Mouse (Mus musculus) heart, embryonic 10.5 days (tissue): ENCODE results near the gene Tbc1d14. TPM values are rescaled to one million over a fixed set of nuclear protein-coding genes. Genes with fewer than 3 reads are reported as not detected.

Experiments
- DNase-seq: peaks from one replicate; pipeline ENCODE4 v3.0.0-alpha.2; 2017; ENCODE audit warnings: low spot score
- H3K27ac ChIP-seq: fragments of 300-500 bp; sonication (generic); 2 replicates; pipeline ENCODE4 v1.5.1; 2016; ENCODE audit warnings: mild to moderate bottlenecking
- H3K27me3 ChIP-seq: fragments of 300-500 bp; sonication (generic); 2 replicates; pipeline ENCODE4 v1.6.1; 2016; ENCODE audit warnings: mild to moderate bottlenecking; ENCODE audit not compliant: poor library complexity, insufficient read depth, severe bottlenecking
- H3K36me3 ChIP-seq: fragments of 300-500 bp; sonication (generic); 2 replicates; pipeline ENCODE4 v1.6.1; 2016; ENCODE audit warnings: mild to moderate bottlenecking, moderate library complexity
- H3K4me1 ChIP-seq: fragments of 300-500 bp; sonication (generic); 2 replicates; pipeline ENCODE4 v1.6.1; 2016; ENCODE audit warnings: mild to moderate bottlenecking
- H3K4me3 ChIP-seq: fragments of 300-500 bp; sonication (generic); 2 replicates; pipeline ENCODE4 v1.5.1; 2016; ENCODE audit warnings: mild to moderate bottlenecking, moderate library complexity
- H3K9me3 ChIP-seq: fragments of 300-500 bp; sonication (generic); 2 replicates; pipeline ENCODE4 v1.6.1; 2016; ENCODE audit warnings: mild to moderate bottlenecking, moderate library complexity
- WGBS: fragments of 180-500 bp; shearing (Covaris S2); methylation state at CpG from one replicate; pipeline ENCODE4 v1.1.7; 2016; 5-methylcytosine and 5-hydroxymethylcytosine counted together
- polyA plus RNA-seq: library from polyadenylated mRNA; unstranded; fragments of >200 nt; fragmentation: Nextera tagmentation; extraction: Ambion mirVana; gene quantifications from 2 replicates; pipeline ENCODE4 v1.2.1, GENCODE M21; 2016

Tbc1d14 gene
- polyA plus RNA-seq, 1 experiment from 2014 or later, result 26.8 TPM

DNA sequence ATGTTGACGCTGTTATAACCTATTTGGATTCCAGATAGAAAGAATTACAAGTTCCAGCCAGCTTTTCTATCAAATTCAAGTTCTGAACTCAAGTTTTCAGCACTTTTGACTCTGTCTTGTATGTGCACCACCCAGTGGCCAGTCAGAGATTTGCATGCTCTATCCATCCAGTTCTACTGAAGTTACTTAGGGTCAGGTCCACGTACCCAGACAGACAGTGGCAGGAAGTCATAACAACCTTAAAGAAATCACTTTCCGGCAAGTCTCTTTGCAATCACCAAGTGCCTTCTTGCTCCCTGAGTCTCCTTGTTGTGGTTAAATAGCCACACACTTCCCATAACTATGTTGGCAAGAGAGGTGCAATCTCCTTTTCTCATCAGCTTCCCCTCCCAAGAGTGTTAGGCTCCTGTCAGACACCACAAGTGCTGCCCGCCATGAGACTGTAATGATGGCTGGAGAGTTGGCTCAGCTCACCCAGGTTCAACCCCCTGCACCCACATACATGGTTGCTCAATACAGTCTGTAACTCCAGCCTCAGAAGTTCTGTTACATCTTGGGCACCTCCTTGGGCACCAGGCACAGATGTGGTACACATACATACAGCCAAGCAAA lies 54.4 kb downstream of the Tbc1d14 start:
- H3K4me3 ChIP-seq, result no peak overlapping the region
- no peak for DNase-seq
- no peaks in the 10 kb centered on the region; the same call in 1 of the 2 replicates for H3K36me3 ChIP-seq
- H3K4me1 ChIP-seq, result peaks cover 6% of the 10 kb centered on the region; the same call in 1 of the 2 replicates
- WGBS, result 31% methylated on average over 4 of the region's 4 CpGs
- no peaks in the 10 kb centered on the region for H3K9me3 ChIP-seq
- H3K27ac ChIP-seq, result no peak overlapping the region
- no peaks in the 10 kb centered on the region for H3K27me3 ChIP-seq

DNA sequence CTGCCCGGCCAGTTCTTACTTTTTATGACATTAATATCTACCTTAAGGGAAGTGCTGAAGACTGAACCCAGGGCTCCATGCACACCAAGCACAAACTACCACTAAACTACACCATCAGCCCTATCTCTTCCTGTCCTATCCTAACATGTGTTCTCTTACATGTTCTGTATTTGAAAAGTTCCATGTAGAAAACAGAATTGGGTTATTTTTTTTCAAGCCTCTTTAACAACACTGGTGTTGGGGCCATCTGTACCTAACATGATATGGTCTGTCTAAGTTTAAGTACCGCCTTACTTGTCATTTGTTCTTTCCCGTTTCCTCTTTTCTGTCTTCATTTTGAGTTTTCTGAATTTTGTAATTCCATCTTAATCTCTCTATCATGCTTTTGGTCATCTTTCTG lies 56.7 kb downstream of the Tbc1d14 start:
- Histone ChIP-seq H3K4me3 (no peak overlapping the region), H3K9me3 (no peaks in the 10 kb centered on the region), H3K36me3 (no peaks in the 10 kb centered on the region; the same call in 1 of the 2 replicates), H3K4me1 (peaks cover 6% of the 10 kb centered on the region; the same call in 1 of the 2 replicates), H3K27ac (no peak overlapping the region), H3K27me3 (no peaks in the 10 kb centered on the region)
- DNase-seq, result no peak
- WGBS, result 85% methylated on average over 3 of the region's 3 CpGs

- Histone ChIP-seq H3K9me3 (no peaks in the 10 kb centered on the region), H3K27ac (no peak overlapping the region), H3K4me1 (peaks cover 9% of the 10 kb centered on the region), H3K36me3 (no peaks in the 10 kb centered on the region; the same call in 1 of the 2 replicates), H3K4me3 (no peak overlapping the region), H3K27me3 (no peaks in the 10 kb centered on the region)
- DNase-seq, result no peak
- WGBS, result 74% methylated on average over 6 of the region's 6 CpGs
Measured at GRCm38 (mm10) chr5:36535438-36536176, 57.5 kb downstream of the Tbc1d14 start.

DNA sequence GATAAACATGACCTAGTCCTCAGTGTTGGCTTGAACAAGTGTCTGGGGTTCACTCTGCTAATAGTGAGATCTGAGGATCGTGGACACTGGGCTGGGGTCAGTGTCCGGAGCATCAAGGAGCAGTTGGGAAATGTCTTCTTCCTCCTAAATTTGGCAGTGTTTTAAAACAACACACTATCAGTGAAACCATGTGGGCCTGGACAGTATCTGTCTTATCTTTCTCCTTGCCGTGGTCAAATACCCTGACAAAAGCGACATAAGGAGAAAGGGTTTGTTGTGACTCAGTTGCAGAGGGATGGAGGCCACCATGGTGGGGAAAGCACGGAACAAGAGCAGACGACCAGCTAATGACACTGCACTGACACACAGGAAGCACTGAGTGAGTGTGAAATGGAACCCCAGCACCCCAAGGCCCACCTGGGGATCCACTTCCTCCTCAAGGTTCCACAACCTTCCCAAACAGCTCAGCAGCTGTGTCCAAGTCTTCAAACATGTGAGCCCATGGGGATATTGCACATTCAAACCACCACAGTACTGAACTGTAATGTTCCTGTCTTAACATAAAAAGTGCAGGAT lies 58.5 kb downstream of the Tbc1d14 start:
- H3K27me3 ChIP-seq, result no peaks in the 10 kb centered on the region
- H3K36me3 ChIP-seq, result no peaks in the 10 kb centered on the region; the same call in 1 of the 2 replicates
- 34% methylated on average over 6 of the region's 6 CpGs for WGBS
- peaks cover 17% of the 10 kb centered on the region for H3K4me1 ChIP-seq
- no peak overlapping the region for H3K4me3 ChIP-seq
- no peak overlapping the region for H3K27ac ChIP-seq
- no peak for DNase-seq
- no peaks in the 10 kb centered on the region for H3K9me3 ChIP-seq

GRCm38 (mm10) chr5:36530129-36530751 lies 62.8 kb downstream of the Tbc1d14 start:
- peak overlapping the region; percentile 83 for H3K4me3 ChIP-seq
- under 1% methylated on average over 28 of the region's 28 CpGs for WGBS
- no peaks in the 10 kb centered on the region for H3K9me3 ChIP-seq
- H3K27me3 ChIP-seq, result no peaks in the 10 kb centered on the region
- DNase-seq, result peak; percentile 98
- H3K36me3 ChIP-seq, result no peaks in the 10 kb centered on the region
- H3K27ac ChIP-seq, result peak overlapping the region; percentile 90
- H3K4me1 ChIP-seq, result peaks cover 39% of the 10 kb centered on the region

DNA sequence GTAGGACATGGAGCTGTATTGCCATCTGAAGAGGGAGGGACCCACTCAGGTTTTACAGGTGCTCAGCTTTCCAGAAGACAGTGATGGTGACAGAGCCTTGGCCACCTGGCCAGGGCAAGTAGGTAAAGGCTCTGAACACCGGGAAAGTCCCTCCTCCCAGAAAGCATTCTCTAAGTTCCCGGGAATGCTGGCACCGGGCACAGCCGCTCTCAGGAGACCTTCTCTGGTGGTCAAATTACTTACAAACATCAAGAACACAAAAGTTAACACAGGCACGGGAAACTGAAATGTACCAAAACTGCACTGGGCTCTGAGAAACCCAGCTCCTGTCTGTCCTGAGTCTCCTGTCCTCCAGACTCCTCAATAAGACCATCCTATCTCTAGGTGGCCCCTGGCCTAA lies 63.4 kb downstream of the Tbc1d14 start:
- 8% methylated on average over 5 of the region's 5 CpGs for WGBS
- Histone ChIP-seq H3K4me1 (peaks cover 38% of the 10 kb centered on the region), H3K36me3 (peaks cover 4% of the 10 kb centered on the region), H3K27ac (peak overlapping the region; percentile 90), H3K4me3 (peak overlapping the region; percentile 83), H3K9me3 (no peaks in the 10 kb centered on the region), H3K27me3 (no peaks in the 10 kb centered on the region)
- DNase-seq, result no peak

- H3K4me1 ChIP-seq, result peaks cover 39% of the 10 kb centered on the region
- whole genome bisulfite sequencing, result 85% methylated on average over 2 of the region's 2 CpGs
- H3K4me3 ChIP-seq, result no peak overlapping the region
- H3K27ac ChIP-seq, result no peak overlapping the region
- H3K27me3 ChIP-seq, result no peaks in the 10 kb centered on the region
- H3K9me3 ChIP-seq, result no peaks in the 10 kb centered on the region
- DNase-seq, result no peak
- peaks cover 19% of the 10 kb centered on the region for H3K36me3 ChIP-seq
Measured at GRCm38 (mm10) chr5:36526921-36527320, 66.2 kb downstream of the Tbc1d14 start.

DNA sequence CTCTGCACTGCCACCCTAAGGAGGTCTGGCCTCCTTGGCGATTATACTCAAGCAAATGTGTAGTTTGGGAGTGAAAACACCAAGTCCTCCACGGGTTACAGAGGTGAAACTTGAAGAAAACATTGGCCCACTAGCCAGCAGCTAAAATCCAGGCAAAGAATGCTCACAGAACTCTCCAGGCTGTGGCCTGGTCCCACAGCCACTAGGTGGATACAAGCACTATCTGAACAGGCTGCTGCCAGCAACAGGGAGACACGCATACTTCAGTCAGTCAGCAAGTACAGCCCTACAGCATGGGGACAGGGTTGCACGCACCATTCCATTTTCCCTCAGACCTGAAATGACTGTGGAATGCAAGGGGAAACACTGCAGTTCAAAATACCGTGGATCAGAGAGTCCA lies 66.8 kb downstream of the Tbc1d14 start:
- H3K4me1 ChIP-seq, result peaks cover 39% of the 10 kb centered on the region
- no peak overlapping the region for H3K4me3 ChIP-seq
- DNase-seq, result peak; percentile 80
- H3K27me3 ChIP-seq, result no peaks in the 10 kb centered on the region
- H3K27ac ChIP-seq, result no peak overlapping the region
- peaks cover 24% of the 10 kb centered on the region for H3K36me3 ChIP-seq
- H3K9me3 ChIP-seq, result no peaks in the 10 kb centered on the region
- WGBS, result 70% methylated on average over 5 of the region's 5 CpGs

DNA sequence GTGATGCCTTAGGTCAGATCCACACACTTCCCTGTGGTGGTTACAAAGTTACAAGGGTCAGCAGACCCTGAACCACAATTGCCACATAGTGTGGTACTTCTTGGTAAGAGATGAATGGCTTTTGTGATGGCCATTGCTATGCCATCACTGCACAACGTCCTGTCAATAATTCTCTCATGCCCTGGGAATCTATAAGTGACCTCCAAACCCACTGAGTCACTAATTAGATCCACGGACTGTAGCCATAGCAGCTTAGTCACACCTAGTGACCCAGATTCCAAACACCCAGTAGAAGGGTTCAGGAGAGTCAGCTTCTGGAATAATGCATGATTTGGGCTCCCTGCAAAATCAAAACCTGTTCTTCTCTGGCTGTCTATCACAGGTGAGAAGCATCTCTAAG lies 67.9 kb downstream of the Tbc1d14 start:
- no peak overlapping the region for H3K4me3 ChIP-seq
- H3K4me1 ChIP-seq, result peaks cover 34% of the 10 kb centered on the region
- WGBS, result 74% methylated on average over 2 of the region's 2 CpGs
- H3K36me3 ChIP-seq, result peaks cover 35% of the 10 kb centered on the region
- H3K27ac ChIP-seq, result no peak overlapping the region
- H3K9me3 ChIP-seq, result no peaks in the 10 kb centered on the region
- H3K27me3 ChIP-seq, result no peaks in the 10 kb centered on the region
- no peak for DNase-seq

DNA sequence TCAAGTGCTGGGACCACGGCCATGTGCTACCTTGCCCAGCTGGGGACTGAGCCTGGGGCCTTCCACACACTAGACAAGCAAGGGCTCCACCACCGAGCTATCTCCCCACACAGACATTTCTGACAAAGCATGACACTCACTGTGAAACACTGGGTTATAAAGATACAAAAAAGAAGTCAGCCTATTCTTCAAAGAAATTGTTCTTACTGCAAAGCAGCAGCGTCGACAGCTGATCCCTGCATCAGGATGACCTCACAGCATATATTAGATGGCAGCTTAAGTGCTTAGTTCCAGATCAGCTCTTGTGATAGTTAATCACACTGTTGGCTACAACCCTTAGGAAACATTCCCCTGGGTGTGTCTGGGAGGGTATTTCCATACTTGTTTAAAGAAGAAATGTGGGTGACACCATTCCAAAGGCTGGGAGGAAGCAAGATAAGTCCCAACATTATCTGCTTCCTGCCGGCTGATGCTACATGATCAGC lies 69.8 kb downstream of the Tbc1d14 start:
- 51% methylated on average over 5 of the region's 5 CpGs for WGBS
- Histone ChIP-seq H3K4me1 (peaks cover 16% of the 10 kb centered on the region), H3K36me3 (peaks cover 54% of the 10 kb centered on the region), H3K27ac (no peak overlapping the region), H3K4me3 (no peak overlapping the region), H3K27me3 (no peaks in the 10 kb centered on the region), H3K9me3 (no peaks in the 10 kb centered on the region)
- no peak for DNase-seq

GRCm38 (mm10) chr5:36522782-36523181 lies 70.3 kb downstream of the Tbc1d14 start:
- 65% methylated on average over 2 of the region's 2 CpGs for WGBS
- Histone ChIP-seq H3K36me3 (peaks cover 59% of the 10 kb centered on the region), H3K27ac (no peak overlapping the region), H3K27me3 (no peaks in the 10 kb centered on the region), H3K4me1 (peaks cover 13% of the 10 kb centered on the region; the same call in 1 of the 2 replicates), H3K9me3 (no peaks in the 10 kb centered on the region), H3K4me3 (no peak overlapping the region)
- no peak for DNase-seq

- Histone ChIP-seq H3K27ac (no peak overlapping the region), H3K4me1 (peaks cover 6% of the 10 kb centered on the region; the same call in 1 of the 2 replicates), H3K4me3 (no peak overlapping the region), H3K36me3 (peaks cover 79% of the 10 kb centered on the region), H3K9me3 (no peaks in the 10 kb centered on the region), H3K27me3 (no peaks in the 10 kb centered on the region)
- WGBS, result 88% methylated on average over 3 of the region's 3 CpGs
- no peak for DNase-seq
Measured at GRCm38 (mm10) chr5:36519751-36520150, 73.3 kb downstream of the Tbc1d14 start.

- Histone ChIP-seq H3K4me1 (no peaks in the 10 kb centered on the region), H3K9me3 (no peaks in the 10 kb centered on the region), H3K27ac (no peak overlapping the region), H3K4me3 (no peak overlapping the region), H3K36me3 (peaks cover 85% of the 10 kb centered on the region), H3K27me3 (no peaks in the 10 kb centered on the region)
- DNase-seq, result no peak
- 88% methylated on average over 3 of the region's 3 CpGs for WGBS
Measured at GRCm38 (mm10) chr5:36517596-36517995, 75.5 kb downstream of the Tbc1d14 start.
